Mouse (Mus musculus) adrenal gland, postnatal 36 days (tissue): ENCODE data around the gene Hdac6. TPM values are rescaled to one million over a fixed set of nuclear protein-coding genes. Genes with fewer than 3 reads are reported as not detected.
A peak's percentile ranks its signal among the peaks of the same experiment; 100 is the strongest.

Experiments used
- DNase-seq, 2 experiments: peaks; one replicate each; pipeline ENCODE4 v3.0.0; 2021; ENCODE audit warnings: mixed read lengths in 1 of 2
- long read RNA-seq, 2 experiments: library from polyadenylated mRNA; stranded (forward); transcript quantifications; one replicate each; pipeline ENCODE4 v2.0.0; 2021; ENCODE audit warnings: borderline sequencing depth in 2 of 2
- total RNA-seq, 2 experiments: library from RNA; stranded (reverse); gene quantifications; 2 replicates each; pipeline ENCODE4 v1.2.3; 2021

Hdac6 gene
- total RNA-seq = 10 to 100 TPM; 16.5 to 17.3 TPM
- long read RNA-seq, experiment 1, full-length matches to known transcripts = 4 of 10 reads
- long read RNA-seq, experiment 1, partial matches to known transcripts = 6 of 10 reads
- long read RNA-seq, experiment 1, other reads (novel, unspliced or antisense) = 0 of 10 reads
- long read RNA-seq, experiment 2, full-length matches to known transcripts = 3 of 6 reads
- long read RNA-seq, experiment 2, partial matches to known transcripts = 1 of 6 reads
- long read RNA-seq, experiment 2, other reads (novel, unspliced or antisense) = 2 of 6 reads

DNA sequence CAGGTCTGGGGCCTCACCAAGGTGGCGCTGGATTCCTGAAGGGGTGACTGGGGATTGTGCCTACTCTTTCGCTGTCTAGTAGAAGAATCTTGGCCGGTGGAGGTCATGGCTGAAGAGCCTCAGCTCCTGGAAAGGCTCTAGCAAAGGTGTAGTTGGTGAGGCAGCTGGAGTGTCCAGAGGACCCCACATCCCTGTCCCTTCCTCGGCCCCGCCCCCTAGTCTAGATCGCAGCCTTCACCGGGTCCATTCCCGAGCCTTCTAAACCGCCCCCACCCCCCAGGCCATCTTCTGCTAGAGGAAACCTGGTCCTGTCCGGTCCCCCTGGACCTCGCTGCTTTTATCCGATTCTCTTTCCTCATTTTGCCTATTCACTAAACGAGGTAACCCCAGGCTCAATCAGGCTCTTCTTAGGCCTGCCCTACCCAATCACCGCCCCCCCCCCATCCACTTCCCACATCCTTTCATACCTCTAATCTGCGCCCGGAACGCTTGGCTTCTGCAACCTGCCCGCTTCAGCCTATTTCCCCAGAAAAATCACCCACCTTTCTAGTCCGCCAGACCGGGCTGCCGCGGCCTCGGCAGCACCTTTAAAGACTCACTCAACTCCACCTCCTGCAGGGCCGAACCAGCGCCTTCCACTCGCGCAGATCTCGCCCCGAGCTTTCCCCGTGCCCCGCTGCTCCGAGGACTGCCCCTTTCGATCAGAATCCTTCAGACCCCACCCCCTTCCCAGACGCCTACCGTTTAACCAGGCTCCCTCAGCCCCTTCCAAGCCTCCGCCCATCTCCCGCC, at the start of gene Hdac6:
Gene Hdac6 (minus strand): TSS at position 782 of the 792 bp plus-strand sequence.
- DNase-seq = peak in 1 of 2 experiments; percentile 14

DNA sequence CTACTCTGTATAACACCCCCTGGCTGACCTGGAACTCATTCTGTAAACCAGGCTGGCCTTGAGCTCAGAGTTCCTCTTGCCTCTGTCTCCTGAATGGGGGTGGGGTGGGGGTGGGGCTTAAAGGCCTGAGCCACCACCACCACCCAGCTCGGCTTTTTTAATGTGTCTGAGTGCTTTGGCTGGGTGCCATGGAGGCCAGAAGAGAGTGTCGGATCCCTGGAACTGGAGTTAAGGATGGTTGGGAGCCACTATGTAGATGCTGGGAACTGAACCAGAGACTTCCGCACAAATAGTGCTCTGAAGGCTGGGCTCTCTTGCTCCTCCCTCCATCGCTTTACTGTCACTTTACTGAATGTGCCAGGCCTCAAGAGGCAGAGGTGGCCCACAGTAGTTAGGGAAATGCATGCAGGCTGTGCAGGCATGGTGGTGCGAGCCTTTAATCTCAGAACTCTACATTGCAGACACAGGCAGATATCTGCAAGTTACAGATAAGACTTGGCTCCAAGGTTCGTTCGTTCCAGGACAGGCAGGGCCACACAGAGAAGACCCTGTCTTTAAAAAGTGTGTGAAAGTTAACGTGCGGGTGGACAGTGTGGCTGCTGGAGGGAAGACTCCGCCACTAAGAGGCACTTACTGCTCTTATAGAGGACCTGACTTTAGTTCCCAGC, 45.5 kb upstream of the Hdac6 start:
- no peak for DNase-seq

- DNase-seq = no peak
Observed at GRCm38 (mm10) chrX:7992379-7993067, 44.8 kb upstream of the Hdac6 start.

- DNase-seq = no peak
Observed at GRCm38 (mm10) chrX:7981368-7981767, 33.7 kb upstream of the Hdac6 start.

DNA sequence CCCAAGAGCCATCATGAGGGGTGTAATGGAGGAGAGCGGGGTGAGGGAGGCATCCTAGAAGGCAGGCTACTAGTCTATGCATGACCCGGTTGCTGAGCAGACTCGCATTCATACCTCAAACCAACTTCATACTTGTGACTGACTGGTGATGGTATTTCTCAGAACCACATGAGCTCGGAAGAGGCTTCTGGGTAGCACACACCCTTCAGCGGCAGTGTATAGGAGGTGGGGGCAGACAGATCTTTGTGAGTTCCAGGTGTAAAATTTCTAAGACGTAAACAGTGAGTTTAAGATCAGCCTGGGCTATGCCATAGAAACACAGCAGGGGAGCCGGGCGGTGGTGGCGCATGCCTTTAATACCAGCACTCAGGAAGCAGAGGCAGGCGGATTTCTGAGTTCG, 30.2 kb upstream of the Hdac6 start, which contains the start of gene Gata1:
Gene Gata1 (minus strand): TSS at position 180 of the 400 bp plus-strand sequence.
- no peak for DNase-seq

GRCm38 (mm10) chrX:7971292-7971691, 23.6 kb upstream of the Hdac6 start:
- no peak for DNase-seq

GRCm38 (mm10) chrX:7968899-7969298, 21.2 kb upstream of the Hdac6 start:
- DNase-seq = no peak

DNA sequence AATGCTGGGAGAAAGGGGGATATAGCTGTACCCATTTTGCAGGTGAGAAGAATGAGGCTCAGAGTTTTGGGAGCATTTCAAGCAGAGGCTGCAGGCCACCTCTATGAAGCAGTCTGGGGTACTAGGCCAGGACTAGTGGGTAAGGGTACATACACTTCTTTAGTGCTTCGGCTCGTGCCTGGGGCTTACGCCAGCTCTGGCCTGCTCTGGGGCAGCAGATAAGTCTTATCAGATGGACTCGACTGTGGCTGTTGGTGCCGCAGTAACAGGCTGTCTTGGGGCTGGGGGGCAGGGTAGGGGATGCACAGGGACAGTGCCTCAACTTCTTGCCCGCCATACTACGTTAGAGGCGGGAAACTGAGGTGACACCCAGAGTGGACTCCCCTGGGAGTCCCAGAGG, 20.5 kb upstream of the Hdac6 start:
- no peak for DNase-seq

DNA sequence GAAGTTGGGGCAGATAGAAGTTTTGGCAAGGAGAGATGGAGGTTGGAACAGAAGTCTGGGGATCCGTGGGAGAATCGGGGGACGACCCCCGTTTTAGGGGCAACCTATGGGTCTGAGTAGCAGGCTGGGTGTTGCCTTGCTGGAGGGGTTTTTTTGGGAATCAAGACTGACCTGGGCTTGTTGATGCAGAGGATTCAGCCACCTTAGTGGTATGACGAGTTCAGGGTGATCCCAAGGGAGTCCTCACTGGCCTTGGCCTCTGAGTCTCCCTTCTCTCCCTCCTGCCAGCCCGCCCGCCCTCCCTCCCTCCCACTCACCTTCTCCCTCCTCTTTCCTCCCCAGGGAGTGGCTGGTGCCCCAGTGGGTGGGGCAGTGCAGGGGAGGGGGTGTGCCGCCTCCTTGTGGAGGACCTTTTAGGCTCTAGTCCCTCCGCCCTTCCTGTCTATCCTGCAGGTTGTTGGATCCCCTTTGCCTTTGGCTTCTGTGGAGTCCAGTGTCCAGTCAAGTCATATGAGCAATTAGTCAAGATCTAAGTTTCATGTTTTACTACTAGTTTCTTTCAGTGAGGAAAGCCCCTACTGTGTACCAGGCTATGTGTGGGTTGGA, 20.0 kb upstream of the Hdac6 start:
- no peak for DNase-seq

DNA sequence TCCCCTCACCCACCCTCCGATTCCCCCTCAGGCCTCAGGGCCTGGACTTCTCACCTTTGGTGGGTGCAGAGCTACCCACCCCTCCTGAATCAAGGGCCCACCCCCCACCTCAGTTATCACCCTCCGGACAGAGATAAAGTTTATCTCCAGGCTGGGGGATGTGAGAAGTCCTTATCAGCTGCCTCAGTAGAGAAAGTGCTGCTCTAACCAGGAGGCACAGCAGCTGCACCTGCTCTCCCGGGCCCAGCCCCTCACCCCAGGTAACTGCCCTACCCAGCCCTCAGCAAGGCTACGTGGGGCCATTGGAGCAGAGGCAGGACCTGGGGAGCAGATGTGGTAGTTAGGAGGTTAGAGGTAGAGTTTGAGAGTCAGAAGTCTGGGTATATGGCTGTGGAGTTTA, 18.5 kb upstream of the Hdac6 start:
- no peak for DNase-seq

- no peak for DNase-seq
Observed at GRCm38 (mm10) chrX:7963829-7964626, 16.3 kb upstream of the Hdac6 start.

DNA sequence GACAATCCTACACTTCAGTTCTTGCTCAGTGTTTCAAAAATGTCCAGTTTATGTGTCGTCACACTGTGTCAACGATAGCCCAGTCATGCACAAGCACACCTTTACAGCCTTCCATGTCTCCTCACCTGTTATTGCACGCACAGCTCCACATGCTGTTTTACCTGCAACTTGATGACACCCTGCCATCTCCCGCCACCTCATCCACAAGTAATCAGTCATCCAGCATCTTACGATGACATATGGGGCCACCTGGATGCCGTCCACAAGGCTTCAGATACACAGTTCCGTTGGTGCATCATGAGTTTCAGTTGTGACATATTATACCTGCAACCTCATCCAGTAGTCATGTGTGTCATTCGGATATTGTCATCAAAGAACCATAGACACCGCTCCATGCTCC, 11.2 kb upstream of the Hdac6 start:
- DNase-seq = no peak

DNA sequence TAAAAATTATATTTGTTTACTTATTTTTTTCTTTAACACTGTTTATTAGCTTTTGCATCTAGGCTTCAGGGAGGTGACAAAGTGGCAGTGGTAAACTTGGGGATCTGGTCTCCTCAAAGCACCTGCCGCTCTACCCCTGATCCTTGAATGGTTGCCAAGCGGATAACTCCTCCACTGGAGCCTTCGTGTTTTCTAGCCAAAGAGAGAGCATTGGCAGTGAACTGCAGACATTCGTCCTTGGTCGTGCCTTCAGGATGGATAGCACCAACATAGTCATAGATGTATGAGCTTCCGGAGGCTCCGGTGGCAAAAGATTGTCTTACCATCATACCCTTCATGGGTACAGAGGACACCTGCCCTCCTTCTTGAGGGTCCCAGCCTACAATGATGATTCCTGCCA, 2.4 kb upstream of the Hdac6 start:
- peak; percentile 28 to 30 for DNase-seq

GRCm38 (mm10) chrX:7947900-7948492, 307 bp upstream of the Hdac6 start:
- peak; percentile 93 for DNase-seq

GRCm38 (mm10) chrX:7945618-7946017, 2.1 kb downstream of the Hdac6 start:
- no peak for DNase-seq

DNA sequence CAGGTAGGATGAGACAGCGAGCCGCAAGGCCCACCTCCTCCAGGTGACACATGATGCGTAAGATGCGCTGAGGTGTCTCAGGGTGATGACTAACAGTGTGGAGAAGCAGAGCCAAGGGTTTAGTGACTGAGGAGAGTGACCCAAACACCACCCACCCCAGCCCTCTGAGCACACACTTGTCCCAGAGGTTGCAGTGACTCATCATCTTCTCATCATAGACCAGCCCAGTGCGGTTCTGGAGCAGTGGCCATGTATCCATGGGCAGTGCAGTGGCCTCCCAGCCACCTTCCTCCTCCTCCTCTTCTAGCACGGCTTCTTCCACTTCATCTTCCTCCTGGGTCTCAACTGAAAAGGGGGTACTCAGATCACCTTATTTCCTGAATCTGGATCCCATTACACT, 10.0 kb downstream of the Hdac6 start:
- DNase-seq = no peak

GRCm38 (mm10) chrX:7936874-7937273, 10.8 kb downstream of the Hdac6 start:
- no peak for DNase-seq

DNA sequence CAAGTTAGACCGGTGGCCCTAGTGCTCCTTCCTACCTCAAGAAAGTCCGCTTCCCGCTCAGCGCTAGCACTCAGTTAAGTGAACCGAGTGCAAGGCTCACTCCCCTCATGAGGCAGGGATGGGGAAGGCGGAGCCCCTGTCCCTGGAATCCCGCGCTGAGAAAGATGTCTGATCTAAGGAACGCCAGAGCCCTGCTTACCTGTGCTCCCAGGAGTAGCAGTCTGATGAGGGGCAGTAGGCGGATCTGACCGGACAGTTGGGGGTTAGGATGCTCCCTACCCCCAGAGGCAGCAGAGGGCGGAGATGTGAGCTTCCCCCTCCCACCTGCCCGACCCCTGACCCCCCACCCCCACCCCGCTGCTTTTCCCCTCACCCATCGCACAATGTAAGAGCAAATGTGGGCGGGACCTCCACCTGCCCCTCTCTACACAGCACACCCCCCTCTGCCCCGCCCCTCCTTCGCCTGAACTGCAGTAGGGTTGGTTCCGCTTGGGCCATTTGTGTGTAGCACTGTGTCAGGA, 19.4 kb downstream of the Hdac6 start, which contains the start of gene Eras:
Gene Eras (minus strand): TSS at position 338 of the 521 bp plus-strand sequence.
- DNase-seq = no peak

GRCm38 (mm10) chrX:7927116-7927515, 20.6 kb downstream of the Hdac6 start:
- DNase-seq = no peak

GRCm38 (mm10) chrX:7926266-7926665, 21.4 kb downstream of the Hdac6 start:
- DNase-seq = no peak
